Mouse (Mus musculus) MEL (cell line): Measurements from ENCODE around the gene Svbp. TPM values are rescaled to one million over a fixed set of nuclear protein-coding genes. Genes with fewer than 3 reads are reported as not detected.
A peak's percentile ranks its signal among the peaks of the same experiment; 100 is the strongest.

Experiments
- DNase-seq: peaks from one replicate; pipeline ENCODE4 v3.0.0; 2011; ENCODE audit warnings: low read depth, low spot score
- H3K27ac ChIP-seq: 2 replicates; pipeline ENCODE4 v1.5.1; 2012; ENCODE audit warnings: low read depth, mild to moderate bottlenecking, control low read depth, low read length, moderate library complexity; ENCODE audit not compliant: control insufficient read depth
- H3K27me3 ChIP-seq, 2 experiments: fragments of 150-350 bp in 1 of 2; sonication (generic) in 1 of 2; 2 replicates each; pipeline ENCODE4 v1.6.1; 2012; ENCODE audit warnings: low read length in 2 of 2, mild to moderate bottlenecking in 2 of 2, improper control_type of control experiment in 1 of 2, moderate library complexity in 1 of 2; ENCODE audit not compliant: insufficient read depth in 2 of 2, control insufficient read depth in 1 of 2
- H3K36me3 ChIP-seq, 2 experiments: 2 replicates each; pipeline ENCODE4 v1.6.1; 2012 to 2014; ENCODE audit warnings: low read length in 2 of 2, improper control_type of control experiment in 1 of 2, inconsistent platforms in 1 of 2, mild to moderate bottlenecking in 1 of 2; ENCODE audit not compliant: insufficient read depth in 2 of 2, control insufficient read depth in 1 of 2
- H3K4me1 ChIP-seq, 2 experiments: fragments of 150-350 bp in 1 of 2; sonication (generic) in 1 of 2; 2 replicates each; pipeline ENCODE4 v1.6.1; 2012; ENCODE audit warnings: low read length in 2 of 2, improper control_type of control experiment in 1 of 2, mild to moderate bottlenecking in 1 of 2; ENCODE audit not compliant: insufficient read depth in 2 of 2, control insufficient read depth in 1 of 2
- H3K4me3 ChIP-seq, 2 experiments: fragments of 150-350 bp in 1 of 2; sonication (generic) in 1 of 2; 2 replicates each; pipeline ENCODE4 v1.5.1; 2012; ENCODE audit warnings: low read depth in 2 of 2, low read length in 2 of 2, mild to moderate bottlenecking in 2 of 2, moderate library complexity in 2 of 2, control low read depth in 1 of 2, improper control_type of control experiment in 1 of 2; ENCODE audit not compliant: control insufficient read depth in 1 of 2, insufficient read depth in 1 of 2
- H3K79me2 ChIP-seq: 2 replicates; pipeline ENCODE4 v1.6.1; 2012; ENCODE audit warnings: mild to moderate bottlenecking, low read length, moderate library complexity; ENCODE audit not compliant: control insufficient read depth, poor library complexity, insufficient read depth
- H3K9ac ChIP-seq: 2 replicates; pipeline ENCODE4 v1.6.1; 2012; ENCODE audit warnings: low read depth, mild to moderate bottlenecking, control low read depth, low read length, moderate library complexity; ENCODE audit not compliant: control insufficient read depth, poor library complexity, severe bottlenecking
- H3K9me3 ChIP-seq: fragments of 150-350 bp; sonication (generic); replicated peaks from 2 replicates; pipeline ENCODE4 v1.6.1; 2012; ENCODE audit warnings: mild to moderate bottlenecking, low read length, improper control_type of control experiment, moderate library complexity; ENCODE audit not compliant: insufficient read depth
- BHLHE40 ChIP-seq: IDR thresholded peaks from 2 replicates; pipeline ENCODE4 v1.6.1; 2012; ENCODE audit warnings: low read depth, mild to moderate bottlenecking, inconsistent platforms, low read length, improper control_type of control experiment, borderline replicate concordance
- CHD1 ChIP-seq: IDR thresholded peaks from 2 replicates; pipeline ENCODE4 v1.6.1; 2012; ENCODE audit warnings: low read depth, mild to moderate bottlenecking, inconsistent platforms, low read length, improper control_type of control experiment
- CHD2 ChIP-seq: IDR thresholded peaks from 2 replicates; pipeline ENCODE4 v1.6.1; 2011; ENCODE audit warnings: low read length, improper control_type of control experiment
- CTCF ChIP-seq, 3 experiments: IDR thresholded peaks in 2 of 3; conservative IDR thresholded peaks in 1 of 3; 2 replicates each; pipeline ENCODE4 v1.5.1; 2011 to 2012; ENCODE audit warnings: low read length in 3 of 3, low read depth in 2 of 3, mild to moderate bottlenecking in 2 of 3, improper control_type of control experiment in 1 of 3, inconsistent platforms in 1 of 3, mixed read lengths in 1 of 3, moderate library complexity in 1 of 3; ENCODE audit not compliant: control insufficient read depth in 1 of 3, insufficient read depth in 1 of 3, poor library complexity in 1 of 3, severe bottlenecking in 1 of 3
- E2F4 ChIP-seq: IDR thresholded peaks from 2 replicates; pipeline ENCODE4 v1.6.1; 2011; ENCODE audit warnings: low read depth, low read length, improper control_type of control experiment, borderline replicate concordance
- ELF1 ChIP-seq: IDR thresholded peaks from 2 replicates; pipeline ENCODE4 v1.6.1; 2014; ENCODE audit warnings: low read depth, mild to moderate bottlenecking, inconsistent platforms, low read length, improper control_type of control experiment, moderate library complexity
- EP300 ChIP-seq, 2 experiments: IDR thresholded peaks; 2 replicates each; pipeline ENCODE4 v1.6.1; 2011; ENCODE audit warnings: improper control_type of control experiment in 2 of 2, low read length in 2 of 2, low read depth in 1 of 2, mild to moderate bottlenecking in 1 of 2
- ETS1 ChIP-seq: IDR thresholded peaks from 2 replicates; pipeline ENCODE4 v1.6.1; 2012; ENCODE audit warnings: low read depth, mild to moderate bottlenecking, inconsistent platforms, low read length, improper control_type of control experiment, moderate library complexity
- GABPA ChIP-seq: IDR thresholded peaks from 2 replicates; pipeline ENCODE4 v1.6.1; 2012; ENCODE audit warnings: low read depth, mild to moderate bottlenecking, inconsistent platforms, low read length, improper control_type of control experiment, moderate library complexity
- GATA1 ChIP-seq: IDR thresholded peaks from 2 replicates; pipeline ENCODE4 v1.6.1; 2011; ENCODE audit warnings: low read depth, low read length, improper control_type of control experiment
- HCFC1 ChIP-seq: IDR thresholded peaks from 2 replicates; pipeline ENCODE4 v1.6.1; 2012; ENCODE audit warnings: low read depth, mild to moderate bottlenecking, inconsistent platforms, low read length, improper control_type of control experiment, moderate library complexity
- JUND ChIP-seq: IDR thresholded peaks from 2 replicates; pipeline ENCODE4 v1.6.1; 2011; ENCODE audit warnings: low read depth, mild to moderate bottlenecking, improper control_type of control experiment, low read length
- KAT2A ChIP-seq: conservative IDR thresholded peaks from 2 replicates; pipeline ENCODE4 v1.6.1; 2012; ENCODE audit warnings: low read depth, low read length, improper control_type of control experiment, inconsistent platforms
- MAFK ChIP-seq: IDR thresholded peaks from 2 replicates; pipeline ENCODE4 v1.6.1; 2011; ENCODE audit warnings: low read depth, mild to moderate bottlenecking, low read length, improper control_type of control experiment, borderline replicate concordance
- MEF2A ChIP-seq: IDR thresholded peaks from 2 replicates; pipeline ENCODE4 v1.6.1; 2014; ENCODE audit warnings: low read depth, mild to moderate bottlenecking, inconsistent platforms, low read length, improper control_type of control experiment; ENCODE audit not compliant: poor library complexity, insufficient replicate concordance, severe bottlenecking; ENCODE audit errors: extremely low read depth
- MXI1 ChIP-seq: IDR thresholded peaks from 2 replicates; pipeline ENCODE4 v1.6.1; 2011; ENCODE audit warnings: mild to moderate bottlenecking, low read depth, low read length, improper control_type of control experiment
- MYC ChIP-seq: IDR thresholded peaks from 2 replicates; pipeline ENCODE4 v1.6.1; 2011; ENCODE audit warnings: low read depth, mild to moderate bottlenecking, low read length, improper control_type of control experiment, moderate library complexity
- NELFE ChIP-seq: IDR thresholded peaks from 2 replicates; pipeline ENCODE4 v1.6.1; 2011; ENCODE audit warnings: low read depth, low read length, improper control_type of control experiment
- NRF1 ChIP-seq: IDR thresholded peaks from 2 replicates; pipeline ENCODE4 v1.6.1; 2014; ENCODE audit warnings: low read depth, mild to moderate bottlenecking, inconsistent platforms, low read length, improper control_type of control experiment, moderate library complexity; ENCODE audit not compliant: poor library complexity, insufficient read depth, severe bottlenecking
- POLR2A ChIP-seq, 2 experiments: IDR thresholded peaks; 2 replicates each; pipeline ENCODE4 v1.6.1; 2011 to 2012; ENCODE audit warnings: low read length in 2 of 2, mild to moderate bottlenecking in 2 of 2, control low read depth in 1 of 2, improper control_type of control experiment in 1 of 2, low read depth in 1 of 2, moderate library complexity in 1 of 2; ENCODE audit not compliant: control insufficient read depth in 1 of 2, insufficient read depth in 1 of 2, poor library complexity in 1 of 2
- POLR2AphosphoS2 ChIP-seq: IDR thresholded peaks from 2 replicates; pipeline ENCODE4 v1.6.1; 2011; ENCODE audit warnings: low read length, improper control_type of control experiment
- RAD21 ChIP-seq: IDR thresholded peaks from 2 replicates; pipeline ENCODE4 v1.6.1; 2011; ENCODE audit warnings: mild to moderate bottlenecking, low read depth, low read length, improper control_type of control experiment
- SMC3 ChIP-seq: IDR thresholded peaks from 2 replicates; pipeline ENCODE4 v1.6.1; 2011; ENCODE audit warnings: low read depth, low read length, improper control_type of control experiment
- TBP ChIP-seq: IDR thresholded peaks from 2 replicates; pipeline ENCODE4 v1.8.0; 2011; ENCODE audit warnings: low read depth, low read length, improper control_type of control experiment
- TCF12 ChIP-seq: IDR thresholded peaks from 2 replicates; pipeline ENCODE4 v1.6.1; 2014; ENCODE audit warnings: low read depth, mild to moderate bottlenecking, inconsistent platforms, low read length, improper control_type of control experiment, moderate library complexity
- UBTF ChIP-seq: IDR thresholded peaks from 2 replicates; pipeline ENCODE4 v1.6.1; 2012; ENCODE audit warnings: low read depth, mild to moderate bottlenecking, inconsistent platforms, low read length, improper control_type of control experiment, moderate library complexity, borderline replicate concordance; ENCODE audit not compliant: insufficient read depth
- USF1 ChIP-seq: IDR thresholded peaks from 2 replicates; pipeline ENCODE4 v1.6.1; 2014; ENCODE audit warnings: low read depth, mild to moderate bottlenecking, inconsistent platforms, low read length, improper control_type of control experiment, moderate library complexity
- USF2 ChIP-seq, 2 experiments: IDR thresholded peaks; 2 replicates each; pipeline ENCODE4 v1.6.1; 2011 to 2012; ENCODE audit warnings: improper control_type of control experiment in 2 of 2, low read length in 2 of 2, borderline replicate concordance in 1 of 2, inconsistent platforms in 1 of 2, low read depth in 1 of 2, mild to moderate bottlenecking in 1 of 2; ENCODE audit not compliant: insufficient read depth in 1 of 2
- ZKSCAN1 ChIP-seq: IDR thresholded peaks from 2 replicates; pipeline ENCODE4 v1.6.1; 2012; ENCODE audit warnings: low read depth, mild to moderate bottlenecking, inconsistent platforms, low read length, improper control_type of control experiment, moderate library complexity
- polyA plus RNA-seq, 2 experiments: library from polyadenylated mRNA; stranded (reverse) in 1 of 2; unstranded in 1 of 2; fragments of >175 nt in 1 of 2; fragments of >200 nt in 1 of 2; gene quantifications; 2 replicates each; pipeline versions ENCODE4 v1.2.1 to v1.2.4; 2012; ENCODE audit warnings: low replicate concordance in 2 of 2, low read depth in 1 of 2; ENCODE audit not compliant: insufficient read length in 2 of 2, insufficient read depth in 1 of 2, missing spikeins in 1 of 2
- total RNA-seq: library from RNA; depleted of rRNA; stranded (reverse); fragments of 300-350 nt; gene quantifications from 2 replicates; pipeline ENCODE4 v1.2.3, GENCODE M21; 2012

Svbp gene
- total and polyA plus RNA-seq, 3 experiments, result 63.7 to 131 TPM; not detected in 1

DNA sequence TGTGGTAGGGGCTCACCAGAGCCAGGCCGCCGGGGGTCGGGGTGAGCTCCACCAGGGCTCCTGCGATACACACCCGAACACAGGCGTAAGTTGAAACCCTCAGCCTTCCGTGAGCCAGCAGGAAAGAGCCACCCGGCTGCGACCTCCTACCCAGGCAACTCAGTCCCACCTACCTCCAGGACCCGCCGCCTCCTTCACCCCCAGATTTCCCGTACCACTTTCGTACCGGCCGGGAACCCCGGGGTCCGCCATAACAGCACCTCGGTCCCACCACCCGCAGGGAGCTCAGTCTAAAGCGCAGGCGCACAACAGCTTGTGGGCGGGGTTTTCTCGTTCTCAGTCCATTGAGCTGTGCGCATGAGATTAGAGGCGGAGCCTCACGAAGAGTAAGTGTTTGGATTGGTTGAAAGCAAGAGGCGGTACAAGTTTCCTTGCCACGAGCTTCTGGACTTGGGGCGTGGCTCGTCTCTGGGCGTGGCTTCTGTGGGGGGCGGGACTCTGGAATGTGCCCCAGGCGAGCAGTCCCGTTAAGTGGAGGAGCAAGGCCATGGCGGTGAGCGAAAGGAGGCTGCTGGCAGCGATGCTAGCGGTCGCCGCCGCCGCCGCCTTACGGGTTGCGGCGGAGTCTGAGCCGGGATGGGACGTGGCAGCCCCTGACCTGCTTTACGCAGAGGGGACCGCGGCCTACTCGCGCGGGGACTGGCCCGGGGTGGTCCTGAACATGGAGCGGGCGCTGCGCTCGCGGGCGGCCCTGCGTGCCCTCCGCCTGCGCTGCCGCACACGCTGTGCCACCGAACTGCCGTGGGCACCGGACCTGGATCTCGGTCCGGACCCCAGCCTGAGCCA is 37.5 kb downstream of the Svbp start, which contains the start of the genes AU022252 and P3h1 (continued):
- TF ChIP-seq GATA1 (no peak), SMC3 (no peak), UBTF (peak; percentile 13; the same call in 1 of the 2 replicates), E2F4 (no peak), USF2 (IDR thresholded peaks at IDR 0.05; ENCODE audit: borderline replicate concordance in 1 of 2, insufficient read depth in 1 of 2, low read depth in 1 of 2, low read length in 2 of 2) (no peak)

- H3K36me3 ChIP-seq, result peaks cover 0 to 11% of the 10 kb centered on the region in 2 experiments; a peak in 2 of 4 replicates
- H3K9ac ChIP-seq, result peak overlapping the region; percentile 84
- peak; percentile 83 for DNase-seq
- H3K27ac ChIP-seq, result no peak overlapping the region
- no peaks in the 10 kb centered on the region for H3K9me3 ChIP-seq
- H3K79me2 ChIP-seq, result peaks cover 14% of the 10 kb centered on the region
- H3K27me3 ChIP-seq, result no peaks in the 10 kb centered on the region
- peaks cover 3 to 4% of the 10 kb centered on the region in 2 experiments; a peak in 2 of 4 replicates for H3K4me1 ChIP-seq
- peak overlapping the region; percentile 88 to 92 for H3K4me3 ChIP-seq
- no peak for TF ChIP-seq USF1
- TF ChIP-seq ETS1, result no peak
- TF ChIP-seq CHD2, result no peak
- peak in 1 of 2 experiments; percentile 53; a peak in 1 of 4 replicates for TF ChIP-seq POLR2A (IDR thresholded peaks at IDR 0.05; ENCODE audit: control insufficient read depth in 1 of 2, insufficient read depth in 1 of 2, low read depth in 1 of 2, low read length in 2 of 2, poor library complexity in 1 of 2)
- TF ChIP-seq BHLHE40, result no peak
- peak; percentile 44; the same call in 1 of the 2 replicates for TF ChIP-seq MXI1
- peak; percentile 51; the same call in 1 of the 2 replicates for TF ChIP-seq TBP
- TF ChIP-seq NRF1, result no peak
- 0 out of 2 replicates have a peak, but pooled peaks have one; percentile 15 for TF ChIP-seq MYC
- TF ChIP-seq E2F4, result no peak
- TF ChIP-seq JUND, result no peak
- TF ChIP-seq GABPA, result no peak
- no peak for TF ChIP-seq POLR2AphosphoS2
- TF ChIP-seq ZKSCAN1, result no peak
- 0 out of 2 replicates have a peak, but pooled peaks have one; percentile 6 for TF ChIP-seq UBTF
- no peak for TF ChIP-seq USF2 (IDR thresholded peaks at IDR 0.05; ENCODE audit: borderline replicate concordance in 1 of 2, insufficient read depth in 1 of 2, low read depth in 1 of 2, low read length in 2 of 2)
- no peak for TF ChIP-seq HCFC1
- no peak for TF ChIP-seq EP300 (IDR thresholded peaks at IDR 0.05; ENCODE audit: low read depth in 1 of 2, low read length in 2 of 2)
- TF ChIP-seq CTCF (IDR thresholded peaks at IDR 0.05 in 2 of 3, conservative IDR thresholded peaks at IDR 0.05 in 1 of 3; ENCODE audit: control insufficient read depth in 1 of 3, insufficient read depth in 1 of 3, low read depth in 2 of 3, low read length in 3 of 3, poor library complexity in 1 of 3, severe bottlenecking in 1 of 3), result peak in 1 of 3 experiments; percentile 2; a peak in 1 of 6 replicates
- TF ChIP-seq ELF1, result no peak
- TF ChIP-seq MAFK, result no peak
- TF ChIP-seq RAD21, result no peak
- TF ChIP-seq SMC3, result no peak
- peak; percentile 43 for TF ChIP-seq NELFE
- 0 out of 2 replicates have a peak, but pooled peaks have one; percentile 3 for TF ChIP-seq TCF12
- TF ChIP-seq MEF2A, result no peak
- no peak for TF ChIP-seq KAT2A
- no peak for TF ChIP-seq CHD1
Observed at GRCm38 (mm10) chr4:119233256-119233901, 38.3 kb downstream of the Svbp start.
